Mouse (Mus musculus) adrenal gland (tissue): ENCODE results near the gene Cdc25b.

Source experiments
- intact Hi-C: fragments of 180-260 bp; cut with DNase I; formaldehyde crosslinking; loops from one replicate; pipeline ENCODE4 v1.15.1; 2025

Gene Cdc25b

DNA sequence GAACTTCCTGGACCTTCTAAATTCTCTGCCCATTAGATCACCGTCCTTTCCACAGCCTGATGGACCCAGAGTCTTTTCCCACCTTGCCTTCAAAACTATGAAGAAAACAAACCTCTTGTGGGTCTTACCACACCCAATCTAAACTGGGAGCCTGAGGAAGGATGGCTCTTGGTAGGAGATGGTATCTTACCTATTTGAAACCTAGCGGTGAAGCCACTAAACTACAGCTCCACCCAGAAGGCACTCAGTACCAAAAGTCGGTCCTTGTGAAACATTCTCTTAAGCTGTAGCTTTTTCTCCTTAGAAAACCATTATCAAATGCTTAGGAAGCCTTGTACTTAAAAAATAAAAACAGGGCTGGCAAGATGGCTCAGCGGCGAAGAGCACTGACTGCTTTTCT lies 1.6 kb downstream of the Cdc25b start:
- intact Hi-C loops: loop anchor here (10.0 kb wide), 1 partner anchor 226 kb away; no protein-coding TSS in a partner anchor

- intact Hi-C loops: loop anchor here (10.0 kb wide), 1 partner anchor 225 kb away; no protein-coding TSS in a partner anchor
Measured at GRCm38 (mm10) chr2:131189521-131190309, 3.0 kb downstream of the Cdc25b start.

- intact Hi-C loops: no loop called here
Measured at GRCm38 (mm10) chr2:131190344-131191004, 3.7 kb downstream of the Cdc25b start.

DNA sequence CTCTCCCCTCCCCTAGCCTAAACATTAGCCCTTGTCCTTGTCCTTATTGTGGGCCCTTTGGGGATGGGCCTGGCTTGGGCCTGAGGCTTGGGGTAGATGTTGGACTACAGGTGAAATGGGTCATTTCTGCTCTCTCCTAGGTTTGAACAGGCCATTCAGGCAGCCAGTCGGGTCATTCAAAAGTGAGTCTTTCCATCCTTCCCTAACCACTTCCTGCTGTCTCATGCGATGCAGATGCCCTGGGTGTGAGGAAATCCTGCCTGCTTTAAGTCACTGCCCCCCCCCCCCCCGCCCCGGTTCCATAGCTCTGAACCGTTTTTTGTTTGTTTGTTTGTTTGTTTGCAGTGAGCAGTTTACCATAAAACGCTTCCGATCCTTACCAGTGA lies 4.2 kb downstream of the Cdc25b start:
- intact Hi-C loops: no loop called here

DNA sequence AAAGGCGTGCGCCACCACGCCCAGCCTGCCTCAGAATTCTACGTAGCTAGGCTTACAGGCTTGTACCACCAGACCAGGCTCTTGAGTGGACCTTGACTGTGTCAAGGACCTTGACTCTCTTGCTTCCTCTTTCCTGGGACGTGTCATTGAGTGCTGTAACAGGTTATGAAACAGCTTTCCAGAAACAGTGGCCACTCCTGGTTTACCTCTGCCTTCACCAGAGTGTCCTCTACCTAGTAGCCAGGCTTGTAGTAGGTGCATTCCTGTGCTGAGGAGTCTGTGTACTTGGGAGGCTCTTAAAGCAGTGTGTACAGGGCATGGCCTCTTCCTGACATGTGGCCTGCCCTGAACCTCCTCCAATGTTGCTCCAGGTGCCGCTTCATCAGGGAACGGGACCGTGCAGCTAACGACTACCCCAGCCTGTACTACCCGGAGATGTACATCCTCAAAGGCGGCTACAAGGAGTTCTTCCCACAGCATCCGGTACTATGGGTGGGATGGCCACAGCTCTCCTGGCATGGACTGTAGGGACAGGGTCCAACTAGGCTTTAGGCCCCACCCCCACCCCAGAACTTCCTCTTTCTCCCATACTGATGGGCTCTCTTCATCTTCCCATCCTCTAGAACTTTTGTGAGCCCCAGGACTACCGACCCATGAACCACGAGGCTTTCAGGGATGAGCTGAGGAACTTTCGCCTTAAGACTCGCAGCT lies 10.0 kb downstream of the Cdc25b start:
- intact Hi-C loops: no loop called here

DNA sequence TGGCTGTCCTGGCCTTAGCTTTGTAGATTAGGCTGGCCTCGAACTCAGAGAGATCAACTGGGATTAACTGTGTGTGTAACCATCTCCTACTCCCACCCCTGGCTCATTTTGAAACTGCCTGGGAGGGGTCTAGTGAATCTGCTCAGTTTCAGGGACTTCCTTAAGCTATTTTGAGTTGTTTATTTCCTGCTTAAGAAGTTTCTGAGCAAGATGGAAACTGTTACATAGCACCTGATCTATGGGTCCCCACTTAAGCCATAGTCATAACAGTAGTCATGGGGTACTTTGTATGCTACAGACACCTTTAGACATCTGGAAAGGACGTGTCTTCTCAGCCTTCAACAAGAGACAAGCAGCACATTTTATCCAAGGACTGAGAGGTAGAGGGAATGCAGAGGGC lies 14.0 kb downstream of the Cdc25b start:
- intact Hi-C loops: no loop called here

- intact Hi-C loops: no loop called here
Measured at GRCm38 (mm10) chr2:131201262-131201661, 14.5 kb downstream of the Cdc25b start.

DNA sequence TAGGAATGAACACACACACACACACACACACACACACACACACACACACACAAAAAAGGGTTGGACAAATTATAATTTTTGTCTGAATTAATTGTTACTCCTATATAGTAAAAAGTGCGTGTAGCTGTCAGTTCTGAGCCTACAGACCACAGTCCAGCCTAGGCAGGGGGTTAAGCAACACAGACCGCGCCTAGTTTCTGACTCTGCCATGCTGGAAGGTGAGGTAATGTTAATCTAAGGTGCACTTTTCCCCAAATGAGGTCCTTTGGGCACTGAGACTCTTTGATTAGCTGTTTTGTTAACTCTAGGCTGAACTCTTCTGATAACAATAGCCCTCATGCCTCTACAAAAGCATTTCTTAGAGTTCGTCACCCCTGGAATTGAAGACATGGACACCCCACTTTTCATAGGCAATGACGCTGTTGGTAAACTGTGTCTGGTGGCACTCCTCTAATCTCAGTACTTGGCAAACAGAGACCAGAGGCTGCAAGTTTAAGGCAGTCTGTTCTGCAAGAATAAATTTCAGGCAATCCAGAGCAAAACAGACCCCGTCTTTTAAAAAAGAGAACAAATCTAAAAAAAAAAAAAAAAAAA lies 17.2 kb downstream of the Cdc25b start:
- intact Hi-C loops: no loop called here

DNA sequence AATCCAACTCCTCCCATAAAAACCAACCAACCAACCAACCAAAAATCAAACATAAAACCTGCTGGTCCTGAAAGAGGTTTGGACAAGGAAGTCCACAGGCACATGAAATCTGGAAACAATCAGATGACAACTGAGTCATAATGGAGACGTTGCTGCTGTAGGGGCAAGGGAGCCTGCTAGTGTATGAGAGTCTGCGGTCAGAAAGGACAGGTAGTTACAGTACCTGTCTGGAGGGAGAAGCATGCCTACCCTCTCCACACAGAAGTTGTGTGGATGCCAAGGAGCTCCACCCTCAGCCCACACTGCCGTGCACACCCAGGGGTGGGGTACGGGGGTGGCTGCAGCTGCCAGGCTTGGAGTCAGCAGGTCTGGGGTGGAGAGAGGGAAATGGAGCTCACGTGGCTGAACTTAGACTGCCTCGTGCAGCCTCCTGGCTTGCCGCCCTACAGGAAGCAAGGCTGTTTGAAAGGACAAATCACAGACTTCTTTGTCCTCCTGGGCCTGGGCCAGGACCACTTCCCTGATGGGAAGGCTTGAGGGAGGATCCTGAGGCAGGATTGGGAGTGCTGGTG lies 17.7 kb downstream of the Cdc25b start:
- intact Hi-C loops: no loop called here

DNA sequence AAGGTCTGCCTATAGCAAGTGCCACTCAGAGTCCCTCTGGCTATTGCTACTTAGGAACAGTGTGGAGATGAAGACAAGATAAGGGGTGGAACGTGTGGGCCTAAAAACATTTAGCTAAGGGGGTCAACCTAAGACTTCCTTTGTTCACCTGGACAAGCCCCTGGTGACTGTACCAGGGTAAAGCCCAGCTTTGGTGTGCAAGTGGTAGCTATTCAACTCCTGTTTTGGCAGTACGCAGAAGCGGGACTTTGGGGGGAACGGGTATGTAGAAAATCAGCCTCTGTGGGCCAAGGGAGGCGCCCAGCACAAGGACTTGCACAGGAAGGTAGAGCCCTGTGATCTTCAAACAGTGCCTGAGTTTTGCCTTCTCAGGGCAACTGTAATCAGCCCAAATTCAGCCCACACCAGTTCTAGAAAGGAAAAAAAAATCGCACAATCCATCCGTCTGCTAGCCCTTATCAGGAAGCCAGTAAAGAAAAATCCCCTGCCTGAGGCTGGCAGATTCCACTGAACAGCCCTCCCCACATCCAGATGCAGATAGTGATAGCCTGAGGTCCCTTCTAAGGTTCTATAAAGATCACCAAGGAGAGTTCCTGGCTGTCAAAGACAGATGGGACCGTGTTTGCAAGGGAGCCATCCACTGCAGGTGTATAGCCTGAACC lies 18.9 kb downstream of the Cdc25b start:
- intact Hi-C loops: no loop called here

DNA sequence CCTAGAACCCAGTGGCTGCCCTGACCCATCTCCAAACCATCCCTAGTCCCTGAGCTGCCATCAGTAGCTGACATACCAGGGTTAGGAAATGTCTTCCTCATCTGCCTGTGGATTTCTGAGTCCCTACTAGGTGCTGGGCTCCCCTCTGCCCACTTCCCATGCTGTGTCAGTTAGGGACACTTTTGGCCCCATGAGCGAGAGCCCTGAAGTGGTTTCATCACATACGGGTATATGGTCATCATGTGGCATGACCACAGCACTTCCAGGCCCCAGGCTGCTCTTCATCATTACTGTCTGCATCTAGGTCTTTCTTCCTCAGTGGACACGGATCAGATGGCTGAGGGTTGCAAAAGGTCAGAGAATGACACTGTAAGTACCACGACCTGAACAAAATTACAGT lies 20.0 kb downstream of the Cdc25b start, which contains the start of gene Ap5s1:
Gene Ap5s1 (plus strand): TSS at position 301 of the 400 bp plus-strand sequence.
- intact Hi-C loops: no loop called here

GRCm38 (mm10) chr2:131208356-131208755 lies 21.6 kb downstream of the Cdc25b start:
- intact Hi-C loops: no loop called here

- intact Hi-C loops: no loop called here
Measured at GRCm38 (mm10) chr2:131209125-131209795, 22.5 kb downstream of the Cdc25b start.

- intact Hi-C loops: loop anchor here (2.0 kb wide), 1 partner anchor 45 kb away; no protein-coding TSS in a partner anchor
Measured at GRCm38 (mm10) chr2:131209969-131210792, 23.4 kb downstream of the Cdc25b start.

- intact Hi-C loops: loop anchor here (2.0 kb wide), 1 partner anchor 44 kb away; no protein-coding TSS in a partner anchor
Measured at GRCm38 (mm10) chr2:131211026-131211615, 24.4 kb downstream of the Cdc25b start.

DNA sequence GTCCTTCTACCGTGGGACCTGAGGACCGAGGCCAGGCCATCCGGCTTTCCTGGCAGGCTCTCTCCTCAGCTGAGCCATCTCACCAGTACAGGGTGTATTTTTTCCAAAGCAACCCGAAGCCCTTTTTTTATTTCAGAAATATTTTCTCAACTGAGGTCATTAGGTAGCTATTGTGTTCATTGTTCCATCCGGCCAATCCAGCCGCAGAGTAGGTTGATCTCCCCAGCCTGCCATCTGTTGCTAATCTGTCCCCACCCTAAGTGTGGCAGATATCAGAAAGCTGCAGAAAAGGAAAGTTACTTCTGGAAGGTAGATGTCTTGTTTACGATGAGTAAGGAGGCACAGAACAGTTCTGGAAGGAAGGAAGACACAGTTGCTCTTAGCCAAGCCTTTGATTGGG lies 27.0 kb downstream of the Cdc25b start:
- intact Hi-C loops: no loop called here

DNA sequence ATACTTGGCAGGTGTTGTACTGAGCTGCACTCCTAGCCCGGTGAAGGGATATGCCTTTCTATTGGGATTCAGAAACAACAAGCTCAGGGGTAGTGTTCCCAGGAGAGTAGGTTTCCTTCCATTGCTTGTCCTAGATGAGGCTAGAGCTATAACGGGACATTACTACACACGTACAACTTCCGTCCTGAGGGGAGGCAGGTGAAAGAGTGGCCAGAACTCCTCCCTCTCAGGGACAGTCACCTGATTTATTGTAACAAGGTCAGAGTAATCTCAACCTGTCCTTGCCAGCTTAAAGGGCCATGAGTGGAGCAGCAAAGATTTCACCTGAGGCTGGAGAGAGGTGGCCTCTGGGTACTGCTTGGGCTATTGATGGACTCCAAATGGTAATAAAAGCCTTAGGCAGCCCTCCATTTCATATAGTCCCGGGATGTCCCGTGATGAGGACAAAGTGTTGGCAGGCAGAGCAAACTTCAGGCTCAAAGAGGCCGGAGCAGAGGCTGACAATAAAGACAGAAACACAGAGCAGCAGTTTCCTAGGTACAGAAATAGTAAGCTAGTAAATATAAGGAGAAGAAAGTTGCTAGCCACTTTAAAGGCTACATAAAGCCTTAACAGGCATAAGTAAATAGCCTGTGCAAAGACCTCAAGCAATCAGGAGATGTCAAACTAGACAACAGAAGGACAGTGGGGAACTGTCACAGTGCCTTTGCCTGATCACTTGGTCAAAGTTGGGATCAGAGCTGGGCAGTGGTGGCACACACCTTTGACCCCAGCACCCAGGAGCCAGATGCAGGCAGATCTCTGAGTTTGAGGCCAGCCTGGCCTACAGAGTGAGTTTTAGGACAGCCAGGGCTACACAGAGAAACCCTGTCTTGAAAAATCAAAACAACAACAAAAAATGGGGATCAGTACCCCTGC lies 29.5 kb downstream of the Cdc25b start:
- intact Hi-C loops: loop anchor here (5.0 kb wide), 1 partner anchor 39 kb away; no protein-coding TSS in a partner anchor

DNA sequence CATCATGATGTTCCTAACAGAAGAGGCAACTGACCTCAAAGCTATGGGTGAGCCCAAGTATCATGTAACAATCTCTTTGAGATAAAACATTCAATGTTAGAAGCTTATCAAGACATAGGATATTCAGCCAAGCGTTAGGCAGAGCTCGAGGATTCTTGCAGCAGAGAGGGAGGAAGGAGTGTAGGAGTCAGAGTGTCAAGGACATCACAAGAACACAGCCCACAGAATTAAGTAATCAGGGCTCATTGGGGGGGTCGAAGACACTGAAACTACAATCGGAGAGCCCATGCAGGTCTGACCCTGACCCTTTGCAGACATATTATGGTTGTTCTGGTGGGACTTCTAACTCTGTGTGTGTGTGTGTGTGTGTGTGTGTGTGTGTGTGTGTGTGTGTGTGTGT lies 33.3 kb downstream of the Cdc25b start:
- intact Hi-C loops: no loop called here
